Mouse (Mus musculus) midbrain, embryonic 16.5 days (tissue): ENCODE measurements around the gene N4bp2l2. TPM values are rescaled to one million over a fixed set of nuclear protein-coding genes. Genes with fewer than 3 reads are reported as not detected.
"Not testable (repeated sequence)": the region's sequence is repeated elsewhere in the genome, so short reads cannot be mapped to it uniquely, and the experiment has no call there.

ENCODE experiments used
- ATAC-seq: fragments of 200-750 bp; cut with Nextera tagmentation; 2 replicates; pipeline ENCODE4 v1.8.0; 2017; ENCODE audit warnings: moderate TSS enrichment
- H3K27ac ChIP-seq: fragments of 300-500 bp; sonication (generic); 2 replicates; pipeline ENCODE4 v1.5.1; 2014; ENCODE audit warnings: mild to moderate bottlenecking, low read length, mixed read lengths
- H3K27me3 ChIP-seq: fragments of 300-500 bp; sonication (generic); 2 replicates; pipeline ENCODE4 v1.6.1; 2014; ENCODE audit warnings: low read depth, low read length, mixed read lengths; ENCODE audit not compliant: control insufficient read depth, insufficient read depth
- H3K36me3 ChIP-seq: fragments of 300-500 bp; sonication (generic); 2 replicates; pipeline ENCODE4 v1.6.1; 2014; ENCODE audit warnings: mild to moderate bottlenecking, low read length, moderate library complexity, mixed read lengths; ENCODE audit not compliant: control insufficient read depth, insufficient read depth
- H3K4me1 ChIP-seq: fragments of 300-500 bp; sonication (generic); 2 replicates; pipeline ENCODE4 v1.6.1; 2014; ENCODE audit warnings: mild to moderate bottlenecking, low read length, mixed read lengths; ENCODE audit not compliant: control insufficient read depth, insufficient read depth
- H3K4me2 ChIP-seq: fragments of 300-500 bp; sonication (generic); 2 replicates; pipeline ENCODE4 v1.6.1; 2014; ENCODE audit warnings: mild to moderate bottlenecking, low read length, mixed read lengths
- H3K4me3 ChIP-seq: fragments of 300-500 bp; sonication (generic); 2 replicates; pipeline ENCODE4 v1.5.1; 2014; ENCODE audit warnings: low read depth, mild to moderate bottlenecking, low read length, moderate library complexity, mixed read lengths
- H3K9ac ChIP-seq: fragments of 300-500 bp; sonication (generic); 2 replicates; pipeline ENCODE4 v1.6.1; 2014; ENCODE audit warnings: low read depth, low read length, mixed read lengths
- H3K9me3 ChIP-seq: fragments of 300-500 bp; sonication (generic); replicated peaks from 2 replicates; pipeline ENCODE4 v1.6.1; 2014; ENCODE audit warnings: mild to moderate bottlenecking, low read length, mixed read lengths; ENCODE audit not compliant: control insufficient read depth, poor library complexity, severe bottlenecking
- WGBS: fragments of 180-500 bp; shearing (Covaris S2); extraction: QIAGEN DNeasy Blood & Tissue Kit; methylation state at CpG from one replicate; pipeline ENCODE4 v1.1.7; 2014; 5-methylcytosine and 5-hydroxymethylcytosine counted together
- polyA plus RNA-seq: library from polyadenylated mRNA; unstranded; fragments of >200 nt; fragmentation: Nextera tagmentation; extraction: Ambion mirVana; gene quantifications from 2 replicates; pipeline ENCODE4 v1.2.1, GENCODE M21; 2015

N4bp2l2 gene
- polyA plus RNA-seq, result 25.7 and 26.7 TPM in 2 replicates

- H3K36me3 ChIP-seq, H3K9me3 ChIP-seq, H3K27me3 ChIP-seq, ATAC-seq: not testable (repeated sequence)
- H3K4me3 ChIP-seq, result peak within 1 kb of the TSS; percentile 87
- peaks cover 13% of the 10 kb centered on the region for H3K4me1 ChIP-seq
- 92% methylated on average over 8 of the region's 9 CpGs for WGBS
- peak within 1 kb of the TSS; percentile 84 for H3K27ac ChIP-seq
- peak within 1 kb of the TSS; percentile 83 for H3K4me2 ChIP-seq
- peak within 1 kb of the TSS; percentile 86 for H3K9ac ChIP-seq
These were observed at the start of gene N4bp2l2 for GRCm38 (mm10) chr5:150666133-150666739. Gene N4bp2l2, minus strand, starts transcription at chr5:150666183.

- no peaks in the 10 kb centered on the region for H3K9me3 ChIP-seq
- H3K4me2 ChIP-seq, result no peak overlapping the region
- ATAC-seq, result no peak
- no peaks in the 10 kb centered on the region for H3K27me3 ChIP-seq
- H3K9ac ChIP-seq, result no peak overlapping the region
- H3K36me3 ChIP-seq, result no peaks in the 10 kb centered on the region
- no peaks in the 10 kb centered on the region for H3K4me1 ChIP-seq
- no peak overlapping the region for H3K4me3 ChIP-seq
- no peak overlapping the region for H3K27ac ChIP-seq
These were observed 47.4 kb upstream of the N4bp2l2 start for GRCm38 (mm10) chr5:150713431-150713830.

GRCm38 (mm10) chr5:150711503-150711902 is 45.5 kb upstream of the N4bp2l2 start:
- Histone ChIP-seq H3K4me1 (no peaks in the 10 kb centered on the region), H3K9me3 (no peaks in the 10 kb centered on the region), H3K4me3 (no peak overlapping the region), H3K9ac (no peak overlapping the region), H3K4me2 (no peak overlapping the region), H3K27me3 (no peaks in the 10 kb centered on the region), H3K36me3 (no peaks in the 10 kb centered on the region), H3K27ac (no peak overlapping the region)
- ATAC-seq, result no peak
- 93% methylated on average over 4 of the region's 4 CpGs for WGBS

GRCm38 (mm10) chr5:150707181-150707580 is 41.2 kb upstream of the N4bp2l2 start:
- not testable (repeated sequence) for H3K36me3 ChIP-seq, H3K27me3 ChIP-seq, H3K4me1 ChIP-seq, H3K9me3 ChIP-seq, H3K4me3 ChIP-seq, H3K9ac ChIP-seq, H3K4me2 ChIP-seq, H3K27ac ChIP-seq, ATAC-seq
- 96% methylated on average over 3 of the region's 3 CpGs for WGBS

GRCm38 (mm10) chr5:150706651-150707050 is 40.7 kb upstream of the N4bp2l2 start:
- WGBS, result 85% methylated on average over 1 of the region's 1 CpGs
- not testable (repeated sequence) for H3K4me1 ChIP-seq, H3K27ac ChIP-seq, H3K9ac ChIP-seq, H3K36me3 ChIP-seq, H3K4me2 ChIP-seq, ATAC-seq, H3K27me3 ChIP-seq, H3K4me3 ChIP-seq, H3K9me3 ChIP-seq

- Histone ChIP-seq H3K4me2 (no peak overlapping the region), H3K4me1 (peaks cover 2% of the 10 kb centered on the region; the same call in 1 of the 2 replicates)
- WGBS, result 65% methylated on average over 2 of the region's 2 CpGs
These were observed 36.7 kb upstream of the N4bp2l2 start for GRCm38 (mm10) chr5:150702714-150703113.

GRCm38 (mm10) chr5:150693277-150693676 is 27.3 kb upstream of the N4bp2l2 start:
- no peak for ATAC-seq
- H3K4me1 ChIP-seq, result no peaks in the 10 kb centered on the region
- no peaks in the 10 kb centered on the region for H3K36me3 ChIP-seq
- H3K4me3 ChIP-seq, result no peak overlapping the region
- WGBS, result 88% methylated on average over 2 of the region's 2 CpGs
- H3K9ac ChIP-seq, result no peak overlapping the region
- H3K27me3 ChIP-seq, result no peaks in the 10 kb centered on the region
- H3K9me3 ChIP-seq, result peaks cover 2% of the 10 kb centered on the region; the same call in 1 of the 2 replicates
- no peak overlapping the region for H3K4me2 ChIP-seq
- no peak overlapping the region for H3K27ac ChIP-seq

More at GRCm38 (mm10) chr5:150702714-150703113, 36.7 kb upstream of the N4bp2l2 start:
- H3K9ac ChIP-seq, result no peak overlapping the region
- no peaks in the 10 kb centered on the region for H3K9me3 ChIP-seq
- no peaks in the 10 kb centered on the region for H3K36me3 ChIP-seq
- H3K27ac ChIP-seq, result no peak overlapping the region
- ATAC-seq, result no peak
- H3K4me3 ChIP-seq, result no peak overlapping the region
- no peaks in the 10 kb centered on the region for H3K27me3 ChIP-seq

- Histone ChIP-seq H3K4me2 (no peak overlapping the region), H3K27ac (no peak overlapping the region), H3K27me3 (no peaks in the 10 kb centered on the region), H3K4me1 (no peaks in the 10 kb centered on the region), H3K36me3 (no peaks in the 10 kb centered on the region), H3K4me3 (no peak overlapping the region), H3K9me3 (peaks cover 2% of the 10 kb centered on the region; the same call in 1 of the 2 replicates), H3K9ac (no peak overlapping the region)
- ATAC-seq, result no peak
These were observed 24.7 kb upstream of the N4bp2l2 start for GRCm38 (mm10) chr5:150690685-150691084.

- H3K9me3 ChIP-seq, H3K27me3 ChIP-seq, H3K4me2 ChIP-seq, ATAC-seq, H3K9ac ChIP-seq, H3K36me3 ChIP-seq, H3K4me3 ChIP-seq, H3K4me1 ChIP-seq, H3K27ac ChIP-seq: not testable (repeated sequence)
- WGBS, result 96% methylated on average over 6 of the region's 6 CpGs
These were observed 16.9 kb upstream of the N4bp2l2 start for GRCm38 (mm10) chr5:150682862-150683261.
